Mouse (Mus musculus): ENCODE measurements around the gene Frem2. TPM values are rescaled to one million over a fixed set of nuclear protein-coding genes. Genes with fewer than 3 reads are reported as not detected.

Gene Frem2
- polyA plus RNA-seq, 1 experiment from 2014 or later, result 4.8 TPM

DNA sequence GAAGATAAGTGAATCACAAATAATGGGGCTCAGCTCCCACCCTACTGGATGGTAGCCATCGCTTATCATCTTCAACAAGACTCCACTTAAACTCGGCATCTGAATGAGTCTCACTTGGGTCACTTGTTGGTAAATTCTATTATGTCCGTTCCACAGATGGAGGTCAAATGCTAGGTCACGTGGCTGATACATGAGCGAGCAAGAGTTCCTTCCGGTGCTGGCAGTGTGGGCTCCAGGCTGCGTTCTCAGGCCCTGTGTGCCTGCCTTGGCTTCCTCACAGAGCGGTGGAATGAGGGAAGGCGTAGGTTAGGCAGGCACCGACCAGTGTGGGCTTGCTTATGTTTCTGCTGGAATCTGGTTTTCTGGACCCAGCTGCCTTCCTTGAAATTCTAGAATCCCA lies 170.6 kb downstream of the Frem2 start:
- no peak for ATAC-seq (ENCODE audit: insufficient number of reproducible peaks, insufficient read depth, low FRiP score, low TSS enrichment, low read depth)
- peaks cover 7% of the 10 kb centered on the region for H3K4me1 ChIP-seq

DNA sequence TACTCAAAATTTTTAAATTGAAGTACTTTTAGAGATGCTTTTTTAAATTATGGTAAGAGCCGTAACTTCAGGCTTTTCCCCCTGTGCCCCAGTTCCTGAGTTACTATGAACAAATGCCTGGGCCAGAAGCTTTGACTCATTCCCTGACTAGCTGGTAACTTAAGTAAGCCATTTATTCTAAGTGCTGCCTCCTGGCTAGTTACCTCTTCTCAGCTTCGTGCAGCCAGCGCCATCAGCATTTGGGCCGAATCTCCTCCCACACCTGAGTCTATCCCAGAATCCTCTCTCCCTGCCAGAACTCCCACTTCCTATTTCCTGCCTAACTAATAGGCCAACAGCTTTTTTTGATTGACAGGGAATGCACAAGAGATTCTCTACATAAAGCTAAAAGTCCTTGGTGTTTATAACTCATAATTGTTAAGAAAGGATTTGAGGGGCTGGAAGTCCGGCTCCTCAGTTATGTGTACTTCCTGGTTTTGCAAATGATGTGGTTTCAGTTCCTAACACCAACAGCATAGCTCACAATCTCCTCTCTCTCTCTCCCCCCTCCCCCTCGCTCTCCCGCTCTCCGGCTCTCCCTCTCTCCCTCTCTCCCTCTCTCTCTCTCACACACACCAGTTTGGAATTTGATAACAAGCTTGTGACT lies 173.6 kb downstream of the Frem2 start:
- Histone ChIP-seq H3K36me3 (peaks cover 38% of the 10 kb centered on the region), H3K4me3 (no peak overlapping the region), H3K4me1 (peaks cover 7% of the 10 kb centered on the region), H3K4me2 (no peak overlapping the region), H3K9ac (no peak overlapping the region), H3K27ac (no peak overlapping the region), H3K9me3 (no peaks in the 10 kb centered on the region), H3K27me3 (no peaks in the 10 kb centered on the region)
- no peak for ATAC-seq (ENCODE audit: insufficient number of reproducible peaks, insufficient read depth, low FRiP score, low TSS enrichment, low read depth)
- 80% methylated on average over 8 of the region's 8 CpGs for WGBS

More for the DNA sequence above, 170.6 kb downstream of the Frem2 start:
- no peak overlapping the region for H3K4me2 ChIP-seq
- H3K27ac ChIP-seq, result no peak overlapping the region
- peaks cover 12% of the 10 kb centered on the region for H3K36me3 ChIP-seq
- WGBS, result 61% methylated on average over 10 of the region's 10 CpGs
- no peaks in the 10 kb centered on the region for H3K9me3 ChIP-seq
- no peak overlapping the region for H3K9ac ChIP-seq
- no peaks in the 10 kb centered on the region for H3K27me3 ChIP-seq
- H3K4me3 ChIP-seq, result no peak overlapping the region

DNA sequence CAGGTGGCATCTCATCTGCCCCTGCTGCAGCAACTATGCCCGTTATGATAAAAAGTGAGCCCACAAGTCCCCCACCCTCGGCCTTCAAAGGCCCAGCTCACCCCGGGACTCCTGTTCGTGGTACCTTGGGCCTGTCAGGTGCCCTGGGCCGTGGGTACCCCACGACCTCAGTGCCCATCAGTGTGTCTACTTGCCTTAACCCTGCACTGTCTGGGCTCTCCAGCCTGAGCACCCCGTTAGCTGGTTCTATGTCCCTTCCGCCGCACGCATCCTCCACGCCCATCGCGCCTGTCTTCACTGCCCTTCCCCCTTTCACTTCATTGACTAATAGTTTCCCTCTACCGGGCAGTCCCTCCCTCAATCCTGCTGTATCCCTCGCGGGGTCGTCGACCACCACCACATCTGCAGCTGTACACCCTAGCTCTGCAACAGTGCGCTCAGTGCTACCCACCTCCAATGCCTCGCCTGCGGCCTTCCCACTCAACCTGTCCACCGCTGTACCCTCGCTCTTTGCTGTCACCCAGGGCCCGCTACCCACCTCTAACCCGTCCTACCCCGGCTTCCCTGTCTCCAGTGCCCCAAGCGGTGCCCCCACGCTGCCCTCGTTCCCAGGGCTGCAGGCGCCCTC lies 178.6 kb downstream of the Frem2 start:
- peaks cover 84% of the 10 kb centered on the region for H3K36me3 ChIP-seq
- H3K27ac ChIP-seq, result no peak overlapping the region
- ATAC-seq (ENCODE audit: insufficient number of reproducible peaks, insufficient read depth, low FRiP score, low TSS enrichment, low read depth), result peak; percentile 48; the same call in 1 of the 2 replicates
- 96% methylated on average over 30 of the region's 30 CpGs for WGBS
- H3K4me1 ChIP-seq, result no peaks in the 10 kb centered on the region
- H3K27me3 ChIP-seq, result no peaks in the 10 kb centered on the region
- H3K9me3 ChIP-seq, result no peaks in the 10 kb centered on the region
- H3K4me3 ChIP-seq, result no peak overlapping the region
- H3K4me2 ChIP-seq, result no peak overlapping the region
- no peak overlapping the region for H3K9ac ChIP-seq

DNA sequence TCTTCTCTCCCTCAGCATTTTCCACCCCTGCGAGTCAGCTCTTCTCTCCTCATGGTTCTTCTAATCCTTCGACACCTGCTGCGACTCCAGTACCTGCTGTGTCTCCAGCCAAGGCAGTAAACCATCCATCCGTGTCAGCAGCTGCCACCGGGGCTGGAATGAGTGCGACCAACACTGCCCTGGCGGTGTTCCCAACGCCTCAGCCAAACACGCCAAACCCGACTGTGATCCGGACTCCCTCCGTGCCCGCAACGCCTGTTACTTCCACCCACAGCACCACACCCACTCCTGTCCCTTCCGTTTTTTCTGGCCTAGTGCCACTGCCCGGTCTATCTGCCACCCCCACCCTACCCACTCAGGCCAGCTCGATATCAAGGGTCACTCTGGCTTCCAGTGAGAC lies 179.7 kb downstream of the Frem2 start:
- no peak overlapping the region for H3K4me2 ChIP-seq
- 89% methylated on average over 17 of the region's 17 CpGs for WGBS
- no peaks in the 10 kb centered on the region for H3K27me3 ChIP-seq
- no peak for ATAC-seq (ENCODE audit: insufficient number of reproducible peaks, insufficient read depth, low FRiP score, low TSS enrichment, low read depth)
- no peaks in the 10 kb centered on the region for H3K9me3 ChIP-seq
- no peak overlapping the region for H3K4me3 ChIP-seq
- no peak overlapping the region for H3K9ac ChIP-seq
- no peak overlapping the region for H3K27ac ChIP-seq
- peaks cover 91% of the 10 kb centered on the region for H3K36me3 ChIP-seq
- H3K4me1 ChIP-seq, result no peaks in the 10 kb centered on the region

DNA sequence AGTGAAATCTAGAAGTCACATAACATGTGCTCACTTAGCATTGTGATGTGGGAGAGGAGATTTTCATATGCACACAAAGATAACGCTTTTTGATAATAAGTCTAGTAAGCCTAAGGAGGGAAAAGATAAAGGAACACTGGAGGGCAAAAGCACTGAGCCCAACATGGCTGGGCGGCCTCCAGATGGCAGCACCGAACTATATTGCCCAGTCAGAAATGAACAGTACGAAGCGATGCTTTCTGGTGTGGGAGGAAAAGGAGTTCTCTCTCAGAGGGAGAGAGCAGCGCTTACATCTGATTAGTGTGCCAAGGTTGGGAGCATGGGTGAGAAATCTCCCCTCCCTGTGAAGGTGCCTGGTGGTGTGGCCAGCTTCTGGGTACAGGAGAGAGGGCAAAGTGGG lies 181.3 kb downstream of the Frem2 start:
- Histone ChIP-seq H3K4me3 (no peak overlapping the region), H3K27ac (no peak overlapping the region), H3K36me3 (peaks cover 93% of the 10 kb centered on the region), H3K9me3 (no peaks in the 10 kb centered on the region), H3K27me3 (no peaks in the 10 kb centered on the region), H3K9ac (no peak overlapping the region), H3K4me1 (no peaks in the 10 kb centered on the region), H3K4me2 (no peak overlapping the region)
- 71% methylated on average over 6 of the region's 6 CpGs for WGBS
- no peak for ATAC-seq (ENCODE audit: insufficient number of reproducible peaks, insufficient read depth, low FRiP score, low TSS enrichment, low read depth)

DNA sequence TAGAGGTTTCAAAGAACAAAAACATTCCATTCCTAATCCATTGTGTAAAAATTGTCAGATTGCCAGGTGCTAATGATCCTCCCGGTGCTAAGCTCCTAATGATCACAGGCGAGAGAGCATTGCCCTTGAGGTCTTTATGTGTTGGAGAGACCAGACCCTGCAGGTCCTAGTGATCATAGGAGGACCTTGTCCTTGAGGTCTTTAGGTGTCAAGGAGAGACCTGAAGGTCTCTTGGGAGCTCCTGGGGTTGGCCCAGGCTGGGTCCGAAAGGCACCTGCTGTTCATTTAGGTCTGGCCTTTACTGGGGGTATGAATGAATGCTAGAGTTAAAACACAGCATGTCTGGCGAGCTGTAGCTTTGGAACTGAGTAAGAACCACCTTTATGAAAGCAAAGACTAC lies 183.0 kb downstream of the Frem2 start:
- Histone ChIP-seq H3K4me2 (no peak overlapping the region), H3K9ac (no peak overlapping the region), H3K27me3 (no peaks in the 10 kb centered on the region), H3K4me3 (no peak overlapping the region), H3K9me3 (no peaks in the 10 kb centered on the region), H3K4me1 (no peaks in the 10 kb centered on the region), H3K36me3 (peaks cover 94% of the 10 kb centered on the region), H3K27ac (no peak overlapping the region)
- ATAC-seq (ENCODE audit: insufficient number of reproducible peaks, insufficient read depth, low FRiP score, low TSS enrichment, low read depth), result no peak
- WGBS, result 74% methylated on average over 4 of the region's 4 CpGs

DNA sequence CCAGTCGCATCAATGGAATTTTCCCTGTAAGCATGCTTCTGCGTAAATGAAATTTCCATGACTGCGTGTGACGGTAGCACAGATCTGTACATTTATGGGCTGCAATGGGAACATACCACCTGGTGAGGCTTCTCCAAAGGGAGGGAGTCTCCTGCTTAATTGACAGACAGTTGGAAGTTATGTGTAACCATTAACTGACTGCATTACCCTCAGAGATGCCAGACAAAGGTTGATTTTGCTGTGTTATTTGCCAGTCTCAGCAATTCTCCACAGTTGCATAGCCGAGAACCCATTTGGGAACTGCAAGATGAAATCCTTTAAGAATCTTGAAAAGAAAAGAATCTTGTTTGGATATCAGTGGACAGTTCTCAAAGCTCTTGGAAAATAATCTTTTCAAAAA lies 185.1 kb downstream of the Frem2 start:
- no peak overlapping the region for H3K9ac ChIP-seq
- H3K4me3 ChIP-seq, result no peak overlapping the region
- no peak overlapping the region for H3K4me2 ChIP-seq
- no peak for ATAC-seq (ENCODE audit: insufficient number of reproducible peaks, insufficient read depth, low FRiP score, low TSS enrichment, low read depth)
- WGBS, result 93% methylated on average over 5 of the region's 5 CpGs
- no peaks in the 10 kb centered on the region for H3K9me3 ChIP-seq
- peaks cover 4% of the 10 kb centered on the region; the same call in 1 of the 2 replicates for H3K4me1 ChIP-seq
- peaks cover 78% of the 10 kb centered on the region for H3K36me3 ChIP-seq
- H3K27ac ChIP-seq, result no peak overlapping the region
- H3K27me3 ChIP-seq, result no peaks in the 10 kb centered on the region

DNA sequence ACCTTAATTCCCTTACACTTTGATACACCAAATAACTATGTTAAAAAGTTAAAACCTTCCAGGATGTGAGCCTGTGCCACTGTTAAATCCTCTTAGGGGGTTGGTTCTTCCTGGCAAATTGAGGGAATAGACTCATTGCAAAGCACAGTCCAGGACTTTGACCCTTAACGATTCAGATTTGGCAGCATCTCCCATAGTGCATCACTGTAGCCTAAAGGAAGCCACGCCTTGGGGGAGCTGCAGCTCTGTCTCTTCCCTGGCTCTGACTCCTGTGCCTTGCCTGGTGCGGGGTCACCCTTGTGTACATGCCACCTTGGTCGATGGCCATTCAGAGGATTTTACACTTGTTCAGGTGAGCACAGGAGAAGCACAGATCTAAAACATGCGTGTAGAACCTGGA lies 187.5 kb downstream of the Frem2 start:
- no peaks in the 10 kb centered on the region for H3K9me3 ChIP-seq
- H3K9ac ChIP-seq, result no peak overlapping the region
- peaks cover 58% of the 10 kb centered on the region for H3K36me3 ChIP-seq
- H3K4me3 ChIP-seq, result no peak overlapping the region
- H3K4me2 ChIP-seq, result no peak overlapping the region
- H3K27me3 ChIP-seq, result no peaks in the 10 kb centered on the region
- 88% methylated on average over 5 of the region's 5 CpGs for WGBS
- ATAC-seq (ENCODE audit: insufficient number of reproducible peaks, insufficient read depth, low FRiP score, low TSS enrichment, low read depth), result no peak
- no peak overlapping the region for H3K27ac ChIP-seq
- H3K4me1 ChIP-seq, result peaks cover 26% of the 10 kb centered on the region

DNA sequence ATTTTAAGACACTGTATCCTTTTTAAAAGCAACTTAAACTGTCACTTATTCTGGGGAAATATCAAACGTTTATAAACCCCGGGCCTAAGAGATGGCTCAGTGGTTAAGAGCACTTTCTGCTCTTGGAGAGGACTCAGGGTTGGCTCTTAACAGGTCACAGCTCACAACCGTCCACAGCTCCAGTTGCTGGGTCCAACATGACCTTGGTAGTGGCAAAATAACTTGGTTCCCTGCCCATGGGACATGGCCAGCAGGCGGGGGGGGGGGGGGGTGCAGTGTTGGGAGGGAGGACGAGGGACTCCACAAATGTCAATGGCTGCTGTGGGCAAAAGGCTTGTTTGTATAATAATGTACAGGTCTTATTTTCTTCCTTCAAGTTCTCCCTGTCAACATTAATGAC lies 189.8 kb downstream of the Frem2 start:
- no peak overlapping the region for H3K27ac ChIP-seq
- WGBS, result 87% methylated on average over 5 of the region's 5 CpGs
- H3K9ac ChIP-seq, result no peak overlapping the region
- peaks cover 35% of the 10 kb centered on the region for H3K36me3 ChIP-seq
- H3K4me1 ChIP-seq, result peaks cover 27% of the 10 kb centered on the region
- no peak overlapping the region for H3K4me2 ChIP-seq
- H3K27me3 ChIP-seq, result no peaks in the 10 kb centered on the region
- no peak for ATAC-seq (ENCODE audit: insufficient number of reproducible peaks, insufficient read depth, low FRiP score, low TSS enrichment, low read depth)
- no peaks in the 10 kb centered on the region for H3K9me3 ChIP-seq
- H3K4me3 ChIP-seq, result no peak overlapping the region

DNA sequence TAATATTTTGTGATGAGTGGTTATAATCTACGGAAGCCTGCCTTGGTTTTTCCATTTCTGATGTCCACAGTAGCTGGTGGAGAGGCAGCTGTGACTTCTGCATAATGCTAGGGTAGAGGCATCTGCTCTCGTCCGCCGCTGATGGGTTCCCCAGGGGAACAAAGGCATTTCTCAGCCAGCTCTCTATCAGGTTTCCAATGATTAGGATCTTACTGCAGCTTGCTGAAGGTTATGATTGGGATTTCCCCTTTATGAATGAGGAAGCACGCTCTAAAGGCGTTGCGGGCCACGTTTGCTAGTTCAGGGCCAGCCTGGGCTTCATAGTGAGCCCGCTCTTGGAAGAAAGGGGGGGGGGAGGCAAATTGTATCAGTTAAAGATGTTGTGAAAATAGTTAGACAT lies 190.7 kb downstream of the Frem2 start:
- Histone ChIP-seq H3K4me3 (no peak overlapping the region), H3K27ac (no peak overlapping the region), H3K27me3 (no peaks in the 10 kb centered on the region), H3K9ac (0 out of 2 replicates have a peak overlapping the region, but pooled peaks have one; percentile 7), H3K4me2 (peak overlapping the region; percentile 80), H3K4me1 (peaks cover 31% of the 10 kb centered on the region), H3K36me3 (peaks cover 27% of the 10 kb centered on the region), H3K9me3 (no peaks in the 10 kb centered on the region)
- WGBS, result 49% methylated on average over 9 of the region's 9 CpGs
- ATAC-seq (ENCODE audit: insufficient number of reproducible peaks, insufficient read depth, low FRiP score, low TSS enrichment, low read depth), result no peak

DNA sequence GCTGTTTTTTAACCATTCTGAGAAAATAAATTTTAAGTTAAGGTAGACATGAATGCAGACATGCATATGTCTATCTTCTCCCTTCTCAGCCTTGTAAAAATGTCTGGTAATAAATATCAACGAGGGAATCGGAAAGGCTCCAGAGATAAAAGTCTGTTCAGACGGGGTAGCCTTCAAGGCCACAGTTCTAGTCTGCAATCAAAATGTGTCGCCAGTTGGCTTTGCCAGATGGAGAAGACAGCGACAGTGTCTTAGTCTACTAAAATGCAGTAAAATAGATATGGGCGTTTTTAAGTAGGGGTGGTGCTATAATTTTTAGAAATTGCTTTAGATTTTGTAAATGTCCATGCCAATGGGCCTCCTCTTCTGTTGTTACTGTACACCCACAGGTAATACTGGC lies 191.8 kb downstream of the Frem2 start:
- H3K36me3 ChIP-seq, result peaks cover 25% of the 10 kb centered on the region
- no peak overlapping the region for H3K27ac ChIP-seq
- no peak for ATAC-seq (ENCODE audit: insufficient number of reproducible peaks, insufficient read depth, low FRiP score, low TSS enrichment, low read depth)
- 54% methylated on average over 6 of the region's 6 CpGs for WGBS
- H3K9ac ChIP-seq, result peak overlapping the region; percentile 58
- no peaks in the 10 kb centered on the region for H3K27me3 ChIP-seq
- peaks cover 31% of the 10 kb centered on the region for H3K4me1 ChIP-seq
- H3K9me3 ChIP-seq, result no peaks in the 10 kb centered on the region
- H3K4me2 ChIP-seq, result peak overlapping the region; percentile 80
- H3K4me3 ChIP-seq, result peak overlapping the region; percentile 85

DNA sequence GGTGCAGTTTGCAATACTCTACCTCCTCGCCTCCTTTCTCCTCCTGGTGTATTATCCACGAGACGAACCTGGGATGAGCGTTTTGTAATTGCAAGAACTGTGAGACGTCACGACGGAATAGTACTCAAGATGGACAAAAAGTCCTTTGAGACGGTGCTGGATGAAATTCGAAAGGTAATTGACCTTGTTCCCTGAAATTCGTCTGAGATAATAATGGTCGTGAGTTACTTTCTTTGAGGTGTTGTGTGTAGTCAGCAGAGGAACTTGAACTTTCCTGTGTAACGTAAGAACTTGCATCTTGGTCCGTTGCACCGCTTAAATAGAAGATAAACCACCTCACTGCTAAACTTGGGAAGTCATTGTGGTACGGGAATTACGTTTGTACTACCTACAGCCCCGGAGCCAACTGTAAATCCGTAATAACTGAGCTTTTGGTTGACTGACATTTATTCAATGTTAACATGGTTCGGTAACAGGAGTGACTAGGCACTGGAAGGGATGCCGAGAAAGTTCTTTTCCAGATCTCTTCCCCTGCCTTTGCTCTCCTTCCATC lies 192.9 kb downstream of the Frem2 start:
- H3K4me2 ChIP-seq, result peak overlapping the region; percentile 80
- peaks cover 31% of the 10 kb centered on the region for H3K4me1 ChIP-seq
- peak overlapping the region; percentile 85 for H3K4me3 ChIP-seq
- H3K9ac ChIP-seq, result peak overlapping the region; percentile 94
- WGBS, result under 1% methylated on average over 20 of the region's 20 CpGs
- ATAC-seq (ENCODE audit: insufficient number of reproducible peaks, insufficient read depth, low FRiP score, low TSS enrichment, low read depth), result no peak
- H3K27me3 ChIP-seq, result no peaks in the 10 kb centered on the region
- H3K9me3 ChIP-seq, result no peaks in the 10 kb centered on the region
- peak overlapping the region; percentile 89; the same call in 1 of the 2 replicates for H3K27ac ChIP-seq
- H3K36me3 ChIP-seq, result peaks cover 21% of the 10 kb centered on the region

All from embryonic facial prominence, embryonic 13.5 days (tissue).